Mouse (Mus musculus) stomach, postnatal 0 days (tissue): ENCODE results near the gene Pigu.

Experiments
- CTCF ChIP-seq: IDR thresholded peaks from 2 replicates; pipeline ENCODE4 v1.5.1; 2016; ENCODE audit warnings: antibody characterized with exemption, low read depth, mild to moderate bottlenecking, moderate library complexity
- EP300 ChIP-seq: optimal IDR thresholded peaks from 2 replicates; pipeline ENCODE3; 2016; ENCODE audit warnings: antibody characterized with exemption

GRCm38 (mm10) chr2:155242296-155242855 is 114.9 kb downstream of the Pigu start:
- TF ChIP-seq CTCF (no peak), EP300 (no peak)
